Mouse (Mus musculus) monocyte, adult 5-6 weeks (primary cell): ENCODE results near the gene Bean1. TPM values are rescaled to one million over a fixed set of nuclear protein-coding genes. Genes with fewer than 3 reads are reported as not detected.
"Not testable (repeated sequence)": the region's sequence is repeated elsewhere in the genome, so short reads cannot be mapped to it uniquely, and the experiment has no call there.

Source experiments
- ATAC-seq: fragments of 153-309, 156-312 bp; replicated peaks from 2 replicates; pipeline ENCODE4 v1.8.0; 2017; ENCODE audit warnings: mild to moderate bottlenecking; ENCODE audit not compliant: low TSS enrichment, insufficient number of reproducible peaks, severe bottlenecking, poor library complexity, low FRiP score
- total RNA-seq: library from RNA; stranded (forward); fragments of 200-1000, 200-491, 200-594 nt; gene quantifications from 3 replicates; pipeline ENCODE4 v1.2.3, GENCODE M21; 2017

Gene Bean1
- total RNA-seq, 1 experiment from 2014 or later = not detected

- no peak for ATAC-seq
These were observed 60.1 kb downstream of the Bean1 start for GRCm38 (mm10) chr8:104230377-104230776.

GRCm38 (mm10) chr8:104232039-104232438 lies 61.8 kb downstream of the Bean1 start:
- no peak for ATAC-seq

- ATAC-seq = peak; percentile 48
These were observed 62.7 kb downstream of the Bean1 start for GRCm38 (mm10) chr8:104232919-104233318.

GRCm38 (mm10) chr8:104234573-104234972 lies 64.3 kb downstream of the Bean1 start:
- ATAC-seq = no peak

- ATAC-seq = no peak
These were observed 69.2 kb downstream of the Bean1 start for GRCm38 (mm10) chr8:104239418-104239861.

GRCm38 (mm10) chr8:104242038-104242644 lies 71.9 kb downstream of the Bean1 start:
- no peak for ATAC-seq

- ATAC-seq = no peak
These were observed 76.4 kb downstream of the Bean1 start for GRCm38 (mm10) chr8:104246621-104247020.

GRCm38 (mm10) chr8:104247054-104247907 lies 77.0 kb downstream of the Bean1 start:
- ATAC-seq = peak; percentile 64

GRCm38 (mm10) chr8:104247908-104248275 lies 77.7 kb downstream of the Bean1 start:
- no peak for ATAC-seq

GRCm38 (mm10) chr8:104248276-104248675 lies 78.0 kb downstream of the Bean1 start, which contains the start of gene Tk2:
Gene Tk2, minus strand, starts transcription at chr8:104248558.
- ATAC-seq = peak; percentile 74

- no peak for ATAC-seq
These were observed 79.3 kb downstream of the Bean1 start for GRCm38 (mm10) chr8:104249442-104249996.

- peak; percentile 28 for ATAC-seq
These were observed 80.5 kb downstream of the Bean1 start, which contains the start of gene Cklf for GRCm38 (mm10) chr8:104250439-104251367. Gene Cklf, plus strand, starts transcription at chr8:104250861.

GRCm38 (mm10) chr8:104251461-104251860 lies 81.2 kb downstream of the Bean1 start:
- ATAC-seq = no peak

- 0 out of 2 replicates have a peak, but pooled peaks have one; percentile 34 for ATAC-seq
These were observed 82.8 kb downstream of the Bean1 start for GRCm38 (mm10) chr8:104253016-104253415.

GRCm38 (mm10) chr8:104261802-104262201 lies 91.6 kb downstream of the Bean1 start:
- ATAC-seq = not testable (repeated sequence)

GRCm38 (mm10) chr8:104264271-104264935 lies 94.2 kb downstream of the Bean1 start:
- not testable (repeated sequence) for ATAC-seq

GRCm38 (mm10) chr8:104268368-104268767 lies 98.1 kb downstream of the Bean1 start:
- no peak for ATAC-seq
